Mouse (Mus musculus) urinary bladder, postnatal 4 days (tissue): ENCODE data around the gene Pdia5.

Experiments used
- DNase-seq, 2 experiments: peaks; one replicate each; pipeline ENCODE4 v3.0.0; 2021 to 2022; ENCODE audit warnings: low spot score in 2 of 2

The Pdia5 gene

GRCm38 (mm10) chr16:35441346-35442025 lies 49.2 kb downstream of the Pdia5 start:
- DNase-seq: no peak

- no peak for DNase-seq
These were observed 51.6 kb downstream of the Pdia5 start for GRCm38 (mm10) chr16:35439046-35439445.

- DNase-seq: no peak
These were observed 59.1 kb downstream of the Pdia5 start for GRCm38 (mm10) chr16:35431608-35432007.

- no peak for DNase-seq
These were observed 65.7 kb downstream of the Pdia5 start for GRCm38 (mm10) chr16:35424926-35425325.

- no peak for DNase-seq
These were observed 67.2 kb downstream of the Pdia5 start for GRCm38 (mm10) chr16:35423250-35424139.

- no peak for DNase-seq
These were observed 68.0 kb downstream of the Pdia5 start for GRCm38 (mm10) chr16:35422705-35423104.

- DNase-seq: no peak
These were observed 68.5 kb downstream of the Pdia5 start for GRCm38 (mm10) chr16:35422141-35422540.

GRCm38 (mm10) chr16:35414616-35415015 lies 76.1 kb downstream of the Pdia5 start:
- DNase-seq: no peak

GRCm38 (mm10) chr16:35406706-35407105 lies 84.0 kb downstream of the Pdia5 start:
- no peak for DNase-seq

GRCm38 (mm10) chr16:35406166-35406565 lies 84.5 kb downstream of the Pdia5 start:
- no peak for DNase-seq

- no peak for DNase-seq
These were observed 85.2 kb downstream of the Pdia5 start for GRCm38 (mm10) chr16:35405348-35406080.

- no peak for DNase-seq
These were observed 85.8 kb downstream of the Pdia5 start for GRCm38 (mm10) chr16:35404864-35405263.

GRCm38 (mm10) chr16:35403891-35404290 lies 86.8 kb downstream of the Pdia5 start:
- no peak for DNase-seq

- DNase-seq: no peak
These were observed 87.3 kb downstream of the Pdia5 start for GRCm38 (mm10) chr16:35403356-35403755.

GRCm38 (mm10) chr16:35392813-35393212 lies 97.9 kb downstream of the Pdia5 start:
- no peak for DNase-seq

GRCm38 (mm10) chr16:35385654-35386053 lies 105.0 kb downstream of the Pdia5 start:
- no peak for DNase-seq

- DNase-seq: no peak
These were observed 110.6 kb downstream of the Pdia5 start for GRCm38 (mm10) chr16:35380048-35380447.

GRCm38 (mm10) chr16:35379344-35379743 lies 111.3 kb downstream of the Pdia5 start:
- DNase-seq: no peak

- no peak for DNase-seq
These were observed 126.6 kb downstream of the Pdia5 start for GRCm38 (mm10) chr16:35364063-35364428.

GRCm38 (mm10) chr16:35363150-35364062 lies 127.3 kb downstream of the Pdia5 start, which contains the start of gene Sec22a:
TSS of gene Sec22a (minus strand) at chr16:35363918.
- peak; percentile 90 to 94 for DNase-seq

- DNase-seq: no peak
These were observed 128.5 kb downstream of the Pdia5 start for GRCm38 (mm10) chr16:35362221-35362620.
